Mouse (Mus musculus) hindbrain, embryonic 14.5 days (tissue): ENCODE results near the gene Fgfr2. TPM values are rescaled to one million over a fixed set of nuclear protein-coding genes. Genes with fewer than 3 reads are reported as not detected.

ENCODE experiments used
- ATAC-seq: fragments of 200-750 bp; cut with Nextera tagmentation; 2 replicates; pipeline ENCODE4 v1.8.0; 2017; ENCODE audit warnings: moderate number of reproducible peaks, mild to moderate bottlenecking, moderate TSS enrichment, moderate library complexity; ENCODE audit not compliant: low FRiP score
- DNase-seq: peaks from one replicate; pipeline ENCODE4 v3.0.0-alpha.2; 2015; ENCODE audit warnings: low spot score
- H3K27ac ChIP-seq: fragments of 300-500 bp; sonication (generic); 2 replicates; pipeline ENCODE4 v1.5.1; 2014; ENCODE audit warnings: mild to moderate bottlenecking, moderate library complexity
- H3K27me3 ChIP-seq: fragments of 300-500 bp; sonication (generic); 2 replicates; pipeline ENCODE4 v1.6.1; 2014; ENCODE audit warnings: mild to moderate bottlenecking, low read length, mixed read lengths; ENCODE audit not compliant: control insufficient read depth, insufficient read depth
- H3K36me3 ChIP-seq: fragments of 300-500 bp; sonication (generic); replicated peaks from 2 replicates; pipeline ENCODE4 v1.6.1; 2014; ENCODE audit not compliant: control insufficient read depth, insufficient read depth
- H3K4me1 ChIP-seq: fragments of 300-500 bp; sonication (generic); replicated peaks from 2 replicates; pipeline ENCODE4 v1.6.1; 2014; ENCODE audit warnings: antibody characterized with exemption, low read length, mixed read lengths; ENCODE audit not compliant: control insufficient read depth, insufficient read depth
- H3K4me2 ChIP-seq: fragments of 300-500 bp; sonication (generic); replicated peaks from 2 replicates; pipeline ENCODE4 v1.6.1; 2014; ENCODE audit warnings: mild to moderate bottlenecking, moderate library complexity
- H3K4me3 ChIP-seq: fragments of 300-500 bp; sonication (generic); replicated peaks from 2 replicates; pipeline ENCODE4 v1.5.1; 2014; ENCODE audit warnings: mild to moderate bottlenecking, low read length
- H3K9ac ChIP-seq: fragments of 300-500 bp; sonication (generic); 2 replicates; pipeline ENCODE4 v1.6.1; 2014
- H3K9me3 ChIP-seq: fragments of 300-500 bp; sonication (generic); 2 replicates; pipeline ENCODE4 v1.6.1; 2016; ENCODE audit warnings: low read length; ENCODE audit not compliant: control insufficient read depth
- WGBS: fragments of 180-500 bp; shearing (Covaris S2); extraction: QIAGEN DNeasy Blood & Tissue Kit; methylation state at CpG from one replicate; pipeline ENCODE4 v1.1.7; 2014; 5-methylcytosine and 5-hydroxymethylcytosine counted together
- polyA plus RNA-seq: library from polyadenylated mRNA; unstranded; fragments of >200 nt; fragmentation: Nextera tagmentation; extraction: Ambion mirVana; gene quantifications from 2 replicates; pipeline ENCODE4 v1.2.1, GENCODE M21; 2014

The Fgfr2 gene
- polyA plus RNA-seq, 1 experiment from 2014 or later, result 43.5 TPM

GRCm38 (mm10) chr7:133059150-133059509 lies 64.0 kb downstream of the Fgfr2 start:
- peaks cover 17% of the 10 kb centered on the region; the same call in 1 of the 2 replicates for H3K4me1 ChIP-seq
- no peaks in the 10 kb centered on the region for H3K27me3 ChIP-seq
- 0 out of 2 replicates have a peak, but pooled peaks cover 4% of the 10 kb centered on the region for H3K36me3 ChIP-seq
- DNase-seq (no peak), ATAC-seq (no peak)
- no peak overlapping the region for H3K9ac ChIP-seq
- no peak overlapping the region for H3K4me2 ChIP-seq
- 71% methylated on average over 6 of the region's 6 CpGs for WGBS
- peak overlapping the region; percentile 44 for H3K27ac ChIP-seq
- H3K9me3 ChIP-seq, result no peaks in the 10 kb centered on the region
- H3K4me3 ChIP-seq, result no peak overlapping the region

- no peak overlapping the region for H3K9ac ChIP-seq
Observed at GRCm38 (mm10) chr7:133058496-133059149, 64.5 kb downstream of the Fgfr2 start.

GRCm38 (mm10) chr7:133056924-133057323 lies 66.2 kb downstream of the Fgfr2 start:
- H3K9ac ChIP-seq, result no peak overlapping the region
- ATAC-seq (no peak), DNase-seq (no peak)
- H3K27me3 ChIP-seq, result no peaks in the 10 kb centered on the region
- no peaks in the 10 kb centered on the region for H3K9me3 ChIP-seq
- no peak overlapping the region for H3K4me3 ChIP-seq
- peaks cover 20% of the 10 kb centered on the region; the same call in 1 of the 2 replicates for H3K4me1 ChIP-seq
- H3K36me3 ChIP-seq, result peaks cover 12% of the 10 kb centered on the region
- H3K4me2 ChIP-seq, result no peak overlapping the region
- no peak overlapping the region for H3K27ac ChIP-seq
- 92% methylated on average over 8 of the region's 8 CpGs for WGBS

More at GRCm38 (mm10) chr7:133058496-133059149, 64.5 kb downstream of the Fgfr2 start:
- Histone ChIP-seq H3K36me3 (0 out of 2 replicates have a peak, but pooled peaks cover 4% of the 10 kb centered on the region), H3K4me2 (no peak overlapping the region), H3K9me3 (no peaks in the 10 kb centered on the region), H3K4me3 (no peak overlapping the region), H3K27ac (no peak overlapping the region), H3K27me3 (no peaks in the 10 kb centered on the region), H3K4me1 (peaks cover 20% of the 10 kb centered on the region; the same call in 1 of the 2 replicates)
- DNase-seq (no peak), ATAC-seq (no peak)
- 95% methylated on average over 12 of the region's 12 CpGs for WGBS

GRCm38 (mm10) chr7:133054486-133054885 lies 68.7 kb downstream of the Fgfr2 start:
- 94% methylated on average over 5 of the region's 5 CpGs for WGBS
- no peaks in the 10 kb centered on the region for H3K9me3 ChIP-seq
- ATAC-seq, result no peak
- H3K4me3 ChIP-seq, result no peak overlapping the region
- H3K36me3 ChIP-seq, result peaks cover 12% of the 10 kb centered on the region
- peaks cover 9% of the 10 kb centered on the region; the same call in 1 of the 2 replicates for H3K4me1 ChIP-seq
- no peak overlapping the region for H3K27ac ChIP-seq
- H3K9ac ChIP-seq, result no peak overlapping the region
- DNase-seq, result no peak
- no peak overlapping the region for H3K4me2 ChIP-seq
- no peaks in the 10 kb centered on the region for H3K27me3 ChIP-seq

- no peak overlapping the region for H3K4me2 ChIP-seq
- 0 out of 2 replicates have a peak, but pooled peaks cover 4% of the 10 kb centered on the region for H3K4me1 ChIP-seq
- H3K36me3 ChIP-seq, result peaks cover 12% of the 10 kb centered on the region
- H3K27me3 ChIP-seq, result no peaks in the 10 kb centered on the region
- ATAC-seq, result no peak
- H3K4me3 ChIP-seq, result no peak overlapping the region
- no peak overlapping the region for H3K27ac ChIP-seq
- no peak overlapping the region for H3K9ac ChIP-seq
- 77% methylated on average over 9 of the region's 9 CpGs for WGBS
- no peak for DNase-seq
- no peaks in the 10 kb centered on the region for H3K9me3 ChIP-seq
Observed at GRCm38 (mm10) chr7:133053757-133054156, 69.4 kb downstream of the Fgfr2 start.

- no peak for ATAC-seq
- Histone ChIP-seq H3K27me3 (no peaks in the 10 kb centered on the region), H3K4me3 (no peak overlapping the region), H3K36me3 (peaks cover 12% of the 10 kb centered on the region), H3K27ac (no peak overlapping the region), H3K4me1 (peaks cover 9% of the 10 kb centered on the region; the same call in 1 of the 2 replicates), H3K4me2 (no peak overlapping the region), H3K9ac (no peak overlapping the region), H3K9me3 (no peaks in the 10 kb centered on the region)
- WGBS, result 85% methylated on average over 8 of the region's 8 CpGs
- no peak for DNase-seq
Observed at GRCm38 (mm10) chr7:133052819-133053218, 70.3 kb downstream of the Fgfr2 start.

GRCm38 (mm10) chr7:133050681-133051080 lies 72.5 kb downstream of the Fgfr2 start:
- Histone ChIP-seq H3K4me1 (peaks cover 9% of the 10 kb centered on the region; the same call in 1 of the 2 replicates), H3K27ac (no peak overlapping the region), H3K9ac (no peak overlapping the region), H3K4me2 (no peak overlapping the region), H3K4me3 (no peak overlapping the region), H3K27me3 (no peaks in the 10 kb centered on the region), H3K9me3 (no peaks in the 10 kb centered on the region), H3K36me3 (peaks cover 8% of the 10 kb centered on the region)
- DNase-seq, result no peak
- 84% methylated on average over 6 of the region's 6 CpGs for WGBS
- no peak for ATAC-seq

GRCm38 (mm10) chr7:133048085-133048630 lies 75.0 kb downstream of the Fgfr2 start:
- Histone ChIP-seq H3K4me3 (no peak overlapping the region), H3K9ac (no peak overlapping the region), H3K9me3 (no peaks in the 10 kb centered on the region), H3K27me3 (no peaks in the 10 kb centered on the region), H3K4me2 (no peak overlapping the region), H3K4me1 (peaks cover 5% of the 10 kb centered on the region; the same call in 1 of the 2 replicates), H3K27ac (no peak overlapping the region), H3K36me3 (peaks cover 8% of the 10 kb centered on the region)
- DNase-seq, result no peak
- ATAC-seq, result no peak
- WGBS, result 75% methylated on average over 3 of the region's 3 CpGs

- Histone ChIP-seq H3K9ac (no peak overlapping the region), H3K4me3 (no peak overlapping the region), H3K9me3 (no peaks in the 10 kb centered on the region), H3K4me2 (no peak overlapping the region), H3K27ac (no peak overlapping the region), H3K4me1 (peaks cover 5% of the 10 kb centered on the region; the same call in 1 of the 2 replicates), H3K27me3 (no peaks in the 10 kb centered on the region), H3K36me3 (no peaks in the 10 kb centered on the region)
- DNase-seq (no peak), ATAC-seq (no peak)
- WGBS, result 92% methylated on average over 4 of the region's 4 CpGs
Observed at GRCm38 (mm10) chr7:133047287-133047686, 75.9 kb downstream of the Fgfr2 start.
